Mouse (Mus musculus) kidney, adult 2 months (tissue): ENCODE results near the gene Ptprd. TPM values are rescaled to one million over a fixed set of nuclear protein-coding genes. Genes with fewer than 3 reads are reported as not detected.

Source experiments
- DNase-seq: peaks from one replicate; pipeline ENCODE4 v3.0.0; 2021
- H3K27ac ChIP-seq: fragments of 200-500 bp; 2 replicates; pipeline ENCODE4 v1.5.1; 2012; ENCODE audit warnings: low read depth, low read length, control low read depth, inconsistent platforms; ENCODE audit not compliant: insufficient read depth
- H3K27me3 ChIP-seq: fragments of 200-500 bp; replicated peaks from 2 replicates; pipeline ENCODE4 v1.6.1; 2012; ENCODE audit warnings: mild to moderate bottlenecking, moderate library complexity, low read length, inconsistent platforms; ENCODE audit not compliant: control insufficient read depth, insufficient read depth
- H3K36me3 ChIP-seq: fragments of 200-500 bp; 2 replicates; pipeline ENCODE4 v1.6.1; 2012; ENCODE audit warnings: mild to moderate bottlenecking, moderate library complexity, low read length, inconsistent platforms; ENCODE audit not compliant: control insufficient read depth, insufficient read depth
- H3K4me1 ChIP-seq: fragments of 200-500 bp; 2 replicates; pipeline ENCODE4 v1.6.1; 2011; ENCODE audit warnings: low read length; ENCODE audit not compliant: control insufficient read depth, insufficient read depth
- H3K4me3 ChIP-seq: fragments of 200-500 bp; 2 replicates; pipeline ENCODE4 v1.5.1; 2011; ENCODE audit warnings: mild to moderate bottlenecking, low read depth, low read length, control low read depth; ENCODE audit not compliant: insufficient read depth
- CTCF ChIP-seq: fragments of 200-500 bp; conservative IDR thresholded peaks from 2 replicates; pipeline ENCODE4 v1.5.1; 2011; ENCODE audit warnings: low read depth, mild to moderate bottlenecking, control low read depth, low read length, moderate library complexity, mixed read lengths; ENCODE audit not compliant: insufficient read depth, insufficient read length
- POLR2A ChIP-seq: fragments of 200-500 bp; IDR thresholded peaks from one replicate; pipeline ENCODE4 v1.6.1; 2011; ENCODE audit warnings: low read depth, low read length, control low read depth
- WGBS: fragments of 180-500 bp; shearing (Covaris S2); methylation state at CpG from one replicate; pipeline ENCODE4 v1.1.7; 2018; 5-methylcytosine and 5-hydroxymethylcytosine counted together
- polyA plus RNA-seq: library from polyadenylated mRNA; depleted of rRNA; stranded (reverse); fragments of >200 nt; gene quantifications from 2 replicates; pipeline ENCODE4 v1.2.3, GENCODE M21; 2012

The Ptprd gene
- polyA plus RNA-seq, 1 experiment = 30.0 TPM

- no peaks in the 10 kb centered on the region for H3K27me3 ChIP-seq
- H3K36me3 ChIP-seq = no peaks in the 10 kb centered on the region
- H3K4me1 ChIP-seq = no peaks in the 10 kb centered on the region
- no peak for TF ChIP-seq CTCF
- no peak for TF ChIP-seq POLR2A
- 82% methylated on average over 3 of the region's 3 CpGs for WGBS
- no peak overlapping the region for H3K27ac ChIP-seq
- H3K4me3 ChIP-seq = no peak overlapping the region
- no peak for DNase-seq
Observed at GRCm38 (mm10) chr4:77649615-77650325, 562.0 kb downstream of the Ptprd start.

GRCm38 (mm10) chr4:77648911-77649310 is 562.9 kb downstream of the Ptprd start:
- no peak for DNase-seq
- 80% methylated on average over 2 of the region's 2 CpGs for WGBS
- Histone ChIP-seq H3K36me3 (no peaks in the 10 kb centered on the region), H3K27me3 (no peaks in the 10 kb centered on the region), H3K4me1 (no peaks in the 10 kb centered on the region), H3K4me3 (no peak overlapping the region), H3K27ac (no peak overlapping the region)
- TF ChIP-seq CTCF = no peak
- TF ChIP-seq POLR2A = no peak

GRCm38 (mm10) chr4:77647451-77648137 is 564.2 kb downstream of the Ptprd start:
- 82% methylated on average over 5 of the region's 5 CpGs for WGBS
- Histone ChIP-seq H3K4me1 (no peaks in the 10 kb centered on the region), H3K27ac (no peak overlapping the region), H3K36me3 (no peaks in the 10 kb centered on the region), H3K27me3 (no peaks in the 10 kb centered on the region), H3K4me3 (no peak overlapping the region)
- no peak for DNase-seq
- TF ChIP-seq POLR2A (no peak), CTCF (no peak)

GRCm38 (mm10) chr4:77644435-77644834 is 567.3 kb downstream of the Ptprd start:
- TF ChIP-seq CTCF (no peak), POLR2A (no peak)
- peak; percentile 13 for DNase-seq
- no peaks in the 10 kb centered on the region for H3K36me3 ChIP-seq
- no peak overlapping the region for H3K4me3 ChIP-seq
- H3K27ac ChIP-seq = no peak overlapping the region
- no peaks in the 10 kb centered on the region for H3K4me1 ChIP-seq
- no peaks in the 10 kb centered on the region; the same call in 1 of the 2 replicates for H3K27me3 ChIP-seq

GRCm38 (mm10) chr4:77640022-77640421 is 571.7 kb downstream of the Ptprd start:
- Histone ChIP-seq H3K4me3 (no peak overlapping the region), H3K27ac (no peak overlapping the region), H3K27me3 (no peaks in the 10 kb centered on the region; the same call in 1 of the 2 replicates), H3K36me3 (no peaks in the 10 kb centered on the region), H3K4me1 (no peaks in the 10 kb centered on the region)
- WGBS = 64% methylated on average over 7 of the region's 7 CpGs
- TF ChIP-seq POLR2A = no peak
- TF ChIP-seq CTCF = no peak
- no peak for DNase-seq

- DNase-seq = no peak
- WGBS = 93% methylated on average over 1 of the region's 1 CpGs
- Histone ChIP-seq H3K36me3 (no peaks in the 10 kb centered on the region), H3K4me3 (no peak overlapping the region), H3K27ac (no peak overlapping the region), H3K27me3 (no peaks in the 10 kb centered on the region), H3K4me1 (no peaks in the 10 kb centered on the region)
- TF ChIP-seq POLR2A (no peak), CTCF (no peak)
Observed at GRCm38 (mm10) chr4:77613129-77613528, 598.6 kb downstream of the Ptprd start.

- no peaks in the 10 kb centered on the region for H3K27me3 ChIP-seq
- H3K4me3 ChIP-seq = no peak overlapping the region
- H3K4me1 ChIP-seq = no peaks in the 10 kb centered on the region
- no peak for TF ChIP-seq POLR2A
- TF ChIP-seq CTCF = no peak
- no peak overlapping the region for H3K27ac ChIP-seq
- no peak for DNase-seq
- WGBS = 69% methylated on average over 1 of the region's 1 CpGs
- no peaks in the 10 kb centered on the region for H3K36me3 ChIP-seq
Observed at GRCm38 (mm10) chr4:77586624-77587023, 625.1 kb downstream of the Ptprd start.
